Mouse (Mus musculus) MN1 (cell line): ENCODE measurements around the gene Adarb1.

Experiments used
- DNase-seq: peaks from one replicate; pipeline ENCODE4 v3.0.0-alpha.2; 2016; ENCODE audit warnings: low spot score

The Adarb1 gene

DNA sequence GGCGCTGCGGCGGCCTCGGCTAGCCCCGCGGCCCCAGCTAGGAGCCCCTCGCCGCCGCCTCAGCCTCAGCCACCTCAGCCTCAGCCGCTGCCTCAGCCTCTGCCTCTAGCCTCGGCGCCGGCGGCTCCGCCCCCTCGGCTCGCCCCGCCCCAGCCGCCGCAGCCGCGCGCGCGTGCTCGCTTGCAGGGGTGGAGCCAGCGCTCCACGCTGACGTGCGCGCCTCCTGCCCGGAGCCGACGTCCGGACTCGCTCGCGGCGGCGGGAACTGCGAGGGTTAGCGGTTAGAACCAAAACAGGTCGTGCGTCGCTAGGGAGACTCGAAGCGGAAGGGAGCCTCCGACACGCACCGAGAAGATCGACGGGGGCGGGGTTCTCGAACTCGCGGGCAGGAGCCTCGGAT, at the start of gene Adarb1:
Adarb1 (minus strand) TSS at position 133 of the 400 bp plus-strand sequence.
- DNase-seq: peak; percentile 97

DNA sequence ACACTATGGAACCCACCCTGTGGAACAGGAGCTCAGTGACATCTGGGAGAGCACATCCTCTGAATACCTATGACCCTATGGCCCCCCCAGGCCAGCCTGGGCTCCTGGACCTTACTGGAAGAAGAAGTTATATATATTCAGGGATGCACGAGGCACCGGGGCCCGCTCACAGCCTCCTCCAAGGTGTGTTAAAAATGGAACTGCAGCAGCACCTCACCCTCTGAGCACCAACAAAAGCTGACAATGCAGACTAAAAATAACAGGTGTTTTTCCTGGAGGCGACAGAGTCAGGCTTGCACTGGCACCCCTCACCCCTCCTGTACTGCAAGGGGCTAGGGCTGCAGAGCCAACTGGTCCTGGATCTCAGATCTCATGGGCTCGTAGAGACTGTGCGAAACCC, 49.3 kb upstream of the Adarb1 start:
- DNase-seq: no peak

- no peak for DNase-seq
Observed at GRCm38 (mm10) chr10:77465902-77466301, 47.8 kb upstream of the Adarb1 start.

- peak; percentile 92 for DNase-seq
Observed at GRCm38 (mm10) chr10:77464181-77464936, 46.3 kb upstream of the Adarb1 start.

DNA sequence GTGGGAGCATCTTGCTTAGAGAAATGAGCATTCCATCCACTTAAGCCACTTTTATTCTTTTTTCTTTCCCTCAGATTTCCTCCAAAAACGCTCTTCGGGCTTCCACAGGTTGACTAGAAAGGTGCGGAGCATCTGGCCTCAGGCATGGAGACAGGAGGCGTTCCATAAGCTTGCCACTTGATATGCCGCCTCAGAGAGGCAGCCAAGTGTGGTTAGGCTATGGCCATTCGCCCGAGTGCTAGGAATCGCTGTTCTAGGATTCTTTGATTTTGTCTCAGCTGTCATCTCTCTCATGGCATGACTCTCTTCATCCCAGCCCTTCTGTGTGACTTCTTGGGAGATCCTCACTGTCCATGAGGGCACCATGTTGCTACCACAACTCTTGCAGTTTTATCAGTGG, 43.1 kb upstream of the Adarb1 start:
- no peak for DNase-seq

DNA sequence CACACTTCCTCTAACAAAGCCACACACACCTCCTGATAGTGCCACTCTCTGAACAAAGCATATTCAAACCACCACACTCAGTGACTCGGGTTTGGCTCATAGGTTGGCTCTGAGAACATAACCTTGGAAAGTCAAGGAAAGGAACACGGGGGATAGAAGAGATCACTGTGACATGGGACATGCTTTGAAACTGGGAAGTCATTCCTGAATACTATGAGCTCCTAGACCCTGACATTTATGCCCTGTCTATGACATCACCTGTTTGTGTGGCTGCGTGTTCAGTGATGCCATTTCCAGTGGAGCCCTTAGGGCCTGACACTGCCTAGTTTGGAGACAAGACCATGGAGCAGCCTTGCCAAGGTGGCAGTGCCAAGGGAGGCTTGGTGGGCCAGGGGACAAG, 39.6 kb upstream of the Adarb1 start:
- no peak for DNase-seq

- no peak for DNase-seq
Observed at GRCm38 (mm10) chr10:77456507-77456906, 38.4 kb upstream of the Adarb1 start.

- no peak for DNase-seq
Observed at GRCm38 (mm10) chr10:77455251-77456010, 37.4 kb upstream of the Adarb1 start.

DNA sequence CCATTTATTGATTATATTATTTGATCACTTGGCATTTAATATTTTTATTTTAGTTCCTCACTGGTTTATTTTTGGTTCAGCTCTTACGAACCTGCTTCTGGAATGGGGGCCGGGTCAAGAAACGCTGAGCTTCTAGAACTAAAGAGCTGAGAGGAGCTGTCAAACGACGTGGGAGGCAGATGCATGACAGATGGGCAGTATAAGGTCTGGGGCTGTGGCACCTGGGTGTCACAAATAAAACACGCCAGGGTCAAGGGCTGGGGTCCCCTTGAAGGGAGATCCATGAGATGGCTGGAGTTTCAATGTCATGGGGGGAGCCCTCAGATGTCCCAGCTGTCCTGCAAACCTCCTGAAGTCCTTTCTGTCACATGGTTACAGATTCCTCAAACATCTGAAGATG, 36.7 kb upstream of the Adarb1 start:
- no peak for DNase-seq

DNA sequence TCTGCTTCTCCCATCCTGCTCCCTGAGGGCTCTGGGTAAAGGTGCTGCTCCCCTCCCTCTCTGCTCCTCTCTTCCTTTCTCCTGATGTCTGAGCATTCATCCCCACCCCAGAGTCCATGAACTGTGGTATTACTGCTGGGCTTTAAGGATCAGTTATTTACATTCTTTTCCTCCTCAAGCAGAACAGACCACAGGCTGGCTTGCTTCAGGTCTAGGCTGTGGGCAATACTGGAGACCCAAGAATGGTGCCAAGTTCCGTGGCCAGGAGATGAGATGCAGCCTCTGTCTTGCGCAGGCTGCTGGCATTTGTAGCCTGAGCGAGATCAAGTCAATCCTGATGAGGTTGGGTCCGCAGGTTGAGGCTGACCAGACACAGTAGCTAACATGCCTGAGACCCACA, 33.8 kb upstream of the Adarb1 start:
- no peak for DNase-seq

DNA sequence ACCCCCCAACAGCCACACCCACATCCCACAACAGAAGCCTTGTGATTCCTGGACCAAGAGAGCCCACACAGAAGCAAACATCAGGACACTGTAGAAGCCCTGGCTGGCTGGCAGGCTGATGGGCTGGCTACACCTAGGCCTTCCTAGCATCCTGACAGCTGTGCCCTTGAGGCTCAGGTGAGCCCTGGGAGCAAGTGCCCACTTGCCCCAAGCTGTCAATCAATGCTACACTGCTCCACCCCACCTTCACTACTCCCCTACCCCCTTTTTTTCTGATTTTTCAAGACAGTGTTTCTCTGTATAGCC, 32.0 kb upstream of the Adarb1 start:
- no peak for DNase-seq

DNA sequence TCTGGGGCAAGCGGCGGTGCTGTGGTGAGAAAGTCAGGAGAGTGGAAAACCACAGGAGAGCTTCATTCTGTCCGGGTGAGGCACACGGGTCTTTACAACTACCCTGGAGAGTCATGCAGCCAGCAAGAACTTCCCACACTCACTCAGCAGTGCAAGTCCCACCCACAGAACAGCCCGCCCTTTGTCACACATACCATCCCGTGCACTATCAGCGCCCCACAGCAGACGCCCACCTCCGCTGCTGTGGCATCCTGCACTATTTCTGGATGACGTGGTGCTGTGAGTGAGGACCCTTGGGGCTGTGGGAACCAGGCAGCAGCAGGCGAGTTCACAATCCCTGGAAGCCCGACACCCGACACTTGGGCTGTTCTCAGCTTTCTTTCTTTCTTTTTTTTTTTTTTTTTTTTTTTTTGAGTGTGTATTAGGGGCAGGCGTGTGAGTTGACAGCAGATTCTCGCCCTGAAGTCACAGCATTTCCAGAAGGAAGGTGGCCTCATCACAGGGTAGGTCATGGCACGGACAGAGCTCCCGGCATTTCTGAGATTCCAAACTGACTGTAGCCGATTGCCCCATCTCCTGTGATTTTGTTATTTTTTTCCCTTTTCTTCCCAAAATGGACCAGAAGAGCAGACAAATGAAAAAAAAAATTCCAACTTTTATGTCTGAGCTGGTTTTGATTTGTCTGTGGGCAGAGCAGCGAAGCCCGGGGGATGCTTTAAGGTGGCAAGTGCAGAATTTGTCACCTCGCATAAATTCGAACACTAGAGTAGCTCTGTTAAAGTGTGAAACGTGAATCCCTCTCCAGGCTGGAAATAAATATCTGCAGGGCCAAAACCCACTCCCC, 31.5 kb upstream of the Adarb1 start:
- DNase-seq: no peak

DNA sequence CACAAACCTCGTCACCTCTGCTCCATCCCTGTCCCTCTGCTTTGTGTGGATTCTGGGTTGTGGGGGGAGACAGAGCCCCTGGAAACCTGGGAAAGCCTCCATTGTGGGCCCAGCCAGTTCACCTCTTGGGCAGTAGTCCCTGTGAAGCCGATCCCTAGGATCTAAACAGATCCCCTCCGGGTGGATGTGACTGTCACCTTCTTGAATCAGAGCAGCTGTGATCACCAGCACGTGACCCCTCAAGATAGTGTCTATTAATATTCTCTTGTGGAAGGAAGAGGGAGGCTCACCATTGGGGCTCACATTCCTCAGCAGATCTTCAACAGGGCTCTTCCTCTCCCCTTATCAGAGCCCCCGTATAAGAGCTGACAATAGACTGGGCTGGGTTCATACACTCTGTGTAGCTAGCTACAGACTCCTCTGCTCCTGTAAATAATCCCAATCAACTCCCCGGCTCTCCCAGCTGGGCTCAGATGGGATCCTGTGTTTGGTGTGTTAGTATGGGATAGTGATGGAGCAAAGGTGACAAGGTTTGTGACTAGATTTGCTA, 30.7 kb upstream of the Adarb1 start:
- DNase-seq: no peak

GRCm38 (mm10) chr10:77448209-77448608, 30.1 kb upstream of the Adarb1 start:
- no peak for DNase-seq

- DNase-seq: no peak
Observed at GRCm38 (mm10) chr10:77447755-77448154, 29.7 kb upstream of the Adarb1 start.

- DNase-seq: no peak
Observed at GRCm38 (mm10) chr10:77442250-77442649, 24.2 kb upstream of the Adarb1 start.

GRCm38 (mm10) chr10:77441812-77442211, 23.7 kb upstream of the Adarb1 start:
- no peak for DNase-seq

- no peak for DNase-seq
Observed at GRCm38 (mm10) chr10:77440841-77441755, 23.0 kb upstream of the Adarb1 start.

- DNase-seq: no peak
Observed at GRCm38 (mm10) chr10:77440286-77440685, 22.2 kb upstream of the Adarb1 start.

GRCm38 (mm10) chr10:77439026-77439425, 21.0 kb upstream of the Adarb1 start:
- DNase-seq: no peak

- no peak for DNase-seq
Observed at GRCm38 (mm10) chr10:77438021-77438420, 20.0 kb upstream of the Adarb1 start.
